Mouse (Mus musculus): ENCODE results near the gene Ptbp2. TPM values are rescaled to one million over a fixed set of nuclear protein-coding genes. Genes with fewer than 3 reads are reported as not detected.

Ptbp2 gene
- total RNA-seq (2021), result 10 to 100 TPM; 29.1 to 33.6 TPM
- long read RNA-seq, experiment 1, partial matches to known transcripts, result 1 of 7 reads
- long read RNA-seq, experiment 1, other reads (novel, unspliced or antisense), result 3 of 7 reads
- long read RNA-seq, experiment 2, partial matches to known transcripts, result 0 of 3 reads
- long read RNA-seq, experiment 2, other reads (novel, unspliced or antisense), result 3 of 3 reads

- no peak for DNase-seq
Observed at GRCm38 (mm10) chr3:119784366-119784765, at the start of gene Ptbp2. Gene Ptbp2 (minus strand): TSS chr3:119784466.

- no peak for DNase-seq
Observed at GRCm38 (mm10) chr3:119814678-119815077, 30.4 kb upstream of the Ptbp2 start.

GRCm38 (mm10) chr3:119806123-119806522 lies 21.9 kb upstream of the Ptbp2 start:
- no peak for DNase-seq

GRCm38 (mm10) chr3:119794677-119795365 lies 10.6 kb upstream of the Ptbp2 start:
- no peak for DNase-seq

- DNase-seq, result peak; percentile 87 to 93
Observed at GRCm38 (mm10) chr3:119782946-119783701, 1.1 kb downstream of the Ptbp2 start.

- peak; percentile 63 to 72 for DNase-seq
Observed at GRCm38 (mm10) chr3:119782022-119782945, 2.0 kb downstream of the Ptbp2 start.

- DNase-seq, result no peak
Observed at GRCm38 (mm10) chr3:119780876-119781275, 3.4 kb downstream of the Ptbp2 start.

- no peak for DNase-seq
Observed at GRCm38 (mm10) chr3:119779261-119779660, 5.0 kb downstream of the Ptbp2 start.

GRCm38 (mm10) chr3:119778431-119778830 lies 5.8 kb downstream of the Ptbp2 start:
- no peak for DNase-seq

- DNase-seq, result no peak
Observed at GRCm38 (mm10) chr3:119776129-119776528, 8.1 kb downstream of the Ptbp2 start.

- no peak for DNase-seq
Observed at GRCm38 (mm10) chr3:119772789-119773188, 11.5 kb downstream of the Ptbp2 start.

GRCm38 (mm10) chr3:119763772-119764171 lies 20.5 kb downstream of the Ptbp2 start:
- DNase-seq, result no peak

GRCm38 (mm10) chr3:119761732-119762131 lies 22.5 kb downstream of the Ptbp2 start:
- no peak for DNase-seq

- no peak for DNase-seq
Observed at GRCm38 (mm10) chr3:119753791-119754190, 30.5 kb downstream of the Ptbp2 start.

GRCm38 (mm10) chr3:119749551-119750249 lies 34.6 kb downstream of the Ptbp2 start:
- no peak for DNase-seq

- no peak for DNase-seq
Observed at GRCm38 (mm10) chr3:119749140-119749539, 35.1 kb downstream of the Ptbp2 start.

- no peak for DNase-seq
Observed at GRCm38 (mm10) chr3:119746656-119747055, 37.6 kb downstream of the Ptbp2 start.

GRCm38 (mm10) chr3:119745801-119746200 lies 38.5 kb downstream of the Ptbp2 start:
- no peak for DNase-seq

- no peak for DNase-seq
Observed at GRCm38 (mm10) chr3:119729863-119730262, 54.4 kb downstream of the Ptbp2 start.

- no peak for DNase-seq
Observed at GRCm38 (mm10) chr3:119712066-119712465, 72.2 kb downstream of the Ptbp2 start.

- DNase-seq, result no peak
Observed at GRCm38 (mm10) chr3:119711503-119711902, 72.8 kb downstream of the Ptbp2 start.
